Mouse (Mus musculus) CD4-positive, CD25-positive, alpha-beta regulatory T cell, adult 2 months (primary cell): ENCODE data around the gene Lgals3bp.
A peak's percentile ranks its signal among the peaks of the same experiment; 100 is the strongest.

Experiments
- DNase-seq: peaks from one replicate; pipeline ENCODE4 v3.0.0-alpha.2; 2012; ENCODE audit warnings: low read depth, low spot score

The Lgals3bp gene

DNA sequence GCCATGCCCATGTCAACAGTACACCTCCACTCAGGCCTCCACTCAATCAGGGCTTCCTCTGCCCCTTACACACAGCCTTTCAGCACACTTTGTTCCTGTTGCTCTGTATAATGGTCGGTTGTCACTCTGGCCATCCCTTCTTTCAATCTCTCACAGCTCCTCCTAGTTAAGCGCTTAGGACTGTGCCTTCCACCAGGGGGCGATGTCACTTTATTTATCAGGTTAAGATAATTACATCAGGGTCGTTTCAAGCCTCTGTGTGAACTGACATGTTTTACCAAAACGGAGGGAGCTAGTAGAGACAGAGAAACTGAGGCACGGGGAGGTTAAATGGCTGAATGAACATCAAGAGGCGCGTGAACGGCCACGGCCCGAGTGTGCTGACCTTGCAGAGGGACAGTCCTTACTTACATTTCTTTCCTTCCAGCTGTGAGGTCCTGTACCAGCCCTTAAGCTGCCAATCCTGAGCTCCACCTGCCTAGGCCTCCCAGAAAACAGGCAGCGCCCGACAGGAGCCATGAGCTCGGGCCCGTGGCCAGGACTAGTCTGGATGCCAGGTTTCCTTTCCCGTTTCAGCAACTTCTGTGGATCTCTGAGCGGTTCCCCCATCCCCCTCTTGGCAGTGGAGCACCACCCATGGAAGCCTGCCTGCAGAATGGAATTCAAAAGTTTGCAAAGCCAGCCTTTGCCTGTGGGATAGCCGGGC lies 21.5 kb upstream of the Lgals3bp start:
- peak; percentile 86 for DNase-seq

DNA sequence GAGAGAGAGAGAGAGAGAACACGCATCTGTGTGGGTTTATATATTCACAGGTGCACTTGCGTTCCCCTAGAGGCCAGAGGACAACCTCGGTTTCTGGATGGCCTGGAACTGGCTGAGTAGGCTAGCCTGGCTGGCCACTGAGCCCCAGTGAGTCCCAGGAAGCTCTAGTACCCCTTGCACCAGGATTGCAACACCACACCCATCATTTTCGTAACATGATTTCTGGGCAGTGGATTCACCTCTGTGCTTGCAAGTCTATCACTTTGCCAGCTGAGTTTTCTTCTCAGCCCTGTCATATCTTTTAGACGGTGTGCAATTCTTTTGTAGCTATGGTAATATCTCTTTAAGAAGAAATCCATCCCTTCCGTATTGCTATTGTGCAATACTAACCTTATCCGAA lies 18.4 kb upstream of the Lgals3bp start:
- no peak for DNase-seq

DNA sequence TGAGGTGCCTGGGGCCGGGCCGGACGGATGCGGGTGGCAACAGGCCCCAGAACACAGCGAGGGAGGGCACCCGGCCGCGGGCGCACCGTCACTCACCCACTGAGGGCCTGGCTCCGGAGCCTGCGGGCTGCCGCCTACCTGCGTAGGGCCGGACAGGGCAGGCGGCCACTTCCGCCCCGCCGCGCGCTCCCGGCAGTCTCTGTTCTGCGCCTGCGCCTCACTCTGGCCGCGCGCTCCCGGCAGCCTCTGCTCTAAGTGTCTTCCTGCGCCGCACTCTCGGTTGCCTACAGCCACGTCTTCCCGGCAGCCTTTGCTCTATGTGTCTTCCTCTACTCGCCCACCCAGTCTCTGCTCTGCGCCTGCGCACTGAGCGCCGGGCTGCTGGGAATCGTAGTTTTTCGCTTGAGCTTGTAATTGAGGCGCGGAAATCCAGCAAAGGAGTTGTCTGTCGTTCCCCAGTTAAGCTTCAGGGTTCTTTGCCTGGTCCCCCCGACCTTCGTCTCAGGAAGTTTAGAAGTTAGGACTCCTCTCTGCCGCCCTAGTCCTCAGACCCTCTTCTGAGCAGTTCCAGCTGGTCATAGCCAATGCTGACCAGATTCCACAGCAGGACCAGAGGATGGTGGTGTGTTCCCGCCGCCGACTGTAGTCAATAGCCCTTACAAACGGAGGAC lies 17.1 kb upstream of the Lgals3bp start, which contains the start of gene Cant1:
Gene Cant1, minus strand, starts transcription at position 253 of the 671 bp plus-strand sequence.
- DNase-seq, result peak; percentile 99

DNA sequence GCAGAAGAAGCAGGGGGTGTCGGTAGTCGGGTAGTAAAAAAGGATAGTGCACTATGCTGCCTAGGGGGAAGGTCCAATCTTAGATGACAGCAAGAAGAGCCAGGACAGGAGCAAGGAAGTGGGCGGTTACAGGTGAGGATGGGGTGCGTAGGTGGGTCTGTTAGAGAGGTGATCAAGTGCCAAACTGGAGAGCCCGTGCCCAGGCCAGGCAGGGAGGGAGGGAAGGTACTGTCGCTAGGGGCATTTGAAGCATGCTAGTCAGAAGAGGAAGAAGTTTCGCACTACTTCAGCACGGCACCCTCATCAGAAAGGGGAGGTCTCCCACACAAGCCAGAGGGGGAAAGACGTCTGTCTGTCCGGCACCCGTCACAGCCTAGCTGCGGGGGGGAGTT lies 16.5 kb upstream of the Lgals3bp start:
- DNase-seq, result no peak

DNA sequence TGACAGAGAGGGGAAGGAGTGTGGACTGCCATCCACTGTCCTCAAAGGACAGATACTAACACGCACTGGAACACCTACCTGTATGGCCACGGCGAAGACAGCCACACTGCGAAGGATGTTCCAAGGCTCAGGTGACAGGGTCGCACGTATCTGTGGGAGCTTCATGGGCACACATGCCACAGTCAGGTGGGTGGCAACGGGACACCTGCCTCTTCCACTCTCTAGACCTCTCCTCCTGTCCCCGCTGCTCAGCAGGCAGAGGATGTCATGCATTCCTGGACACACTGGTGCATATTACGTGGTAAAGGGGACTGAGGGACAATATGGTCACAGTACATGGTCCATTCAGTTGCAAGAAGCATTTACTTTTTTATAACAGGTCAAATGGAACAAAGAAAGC lies 15.6 kb upstream of the Lgals3bp start:
- DNase-seq, result no peak

DNA sequence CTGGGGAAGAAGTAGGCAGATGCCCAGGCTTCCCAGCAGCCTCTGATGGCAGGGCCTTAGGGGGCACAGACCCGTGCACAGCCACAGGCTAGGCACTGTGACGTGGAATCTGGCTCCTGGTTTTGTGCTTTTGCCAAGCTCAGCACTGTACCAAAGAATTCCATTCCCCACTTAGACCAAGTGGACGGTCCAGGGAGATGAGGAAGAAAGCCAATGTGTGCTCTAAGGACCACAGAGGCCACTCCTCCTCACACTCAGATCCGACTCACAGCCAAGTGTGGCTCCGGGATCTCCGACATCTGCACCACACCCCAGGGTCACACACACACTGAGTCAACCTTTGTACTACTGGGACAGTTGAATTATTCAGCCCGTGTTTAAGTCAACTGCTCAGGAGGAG lies 14.2 kb upstream of the Lgals3bp start:
- no peak for DNase-seq

DNA sequence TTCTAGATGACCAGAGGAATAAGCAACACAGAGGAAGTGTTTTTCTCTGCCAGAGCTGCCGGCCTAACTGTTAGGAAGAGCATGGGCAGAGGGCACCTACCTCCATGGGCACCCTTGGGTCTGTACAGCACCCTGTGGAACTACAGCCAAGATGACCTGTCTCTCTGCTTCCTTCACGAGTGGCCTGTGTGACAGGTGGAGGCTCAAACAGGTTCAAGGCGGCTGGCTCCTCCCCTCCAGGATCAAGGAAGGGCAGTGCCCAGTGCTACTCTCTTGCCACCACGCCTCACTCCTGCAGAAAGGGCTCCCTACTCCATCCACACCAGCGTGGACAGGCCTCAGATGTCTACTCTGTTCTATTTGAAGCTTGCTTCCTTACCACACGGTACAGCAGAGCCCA lies 13.7 kb upstream of the Lgals3bp start:
- no peak for DNase-seq

DNA sequence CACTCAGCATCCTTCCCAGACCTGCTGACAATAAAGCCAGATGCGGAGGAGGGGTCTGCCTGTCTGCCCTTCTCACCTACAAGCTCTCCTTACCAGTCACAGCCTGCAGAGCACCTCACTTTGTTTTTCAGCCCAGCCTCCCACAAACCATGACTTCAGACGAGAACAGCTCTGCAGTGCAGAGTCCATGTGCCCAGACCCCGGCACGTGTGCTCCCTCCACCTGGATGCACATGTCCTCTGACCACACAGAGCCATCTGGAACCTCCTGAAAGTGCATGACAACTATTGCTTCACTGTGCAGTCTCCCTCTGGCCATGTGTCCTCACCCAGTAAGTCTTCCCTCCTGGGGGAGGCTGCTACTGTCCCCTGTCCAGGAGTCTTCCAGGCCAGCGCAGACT lies 12.4 kb upstream of the Lgals3bp start:
- DNase-seq, result no peak

DNA sequence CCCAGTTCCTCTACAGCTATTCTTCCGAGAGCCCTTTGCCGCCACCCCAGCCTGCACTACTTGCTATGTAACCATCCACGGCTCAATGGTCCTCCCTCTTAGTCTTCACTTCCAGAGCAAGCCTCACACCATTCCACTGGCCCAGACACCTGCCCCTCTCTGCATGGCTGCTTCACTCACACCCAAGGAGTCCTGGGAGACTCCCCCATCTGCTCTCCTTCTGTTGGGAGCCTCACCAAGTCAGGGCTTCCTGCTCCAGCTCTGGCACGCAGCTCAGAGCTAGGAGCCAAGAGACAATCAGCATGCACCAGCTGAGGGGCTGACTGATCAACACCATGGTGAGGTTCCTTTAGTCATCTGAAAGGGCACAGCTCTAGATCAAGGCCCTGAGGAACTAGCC lies 11.2 kb upstream of the Lgals3bp start:
- no peak for DNase-seq

DNA sequence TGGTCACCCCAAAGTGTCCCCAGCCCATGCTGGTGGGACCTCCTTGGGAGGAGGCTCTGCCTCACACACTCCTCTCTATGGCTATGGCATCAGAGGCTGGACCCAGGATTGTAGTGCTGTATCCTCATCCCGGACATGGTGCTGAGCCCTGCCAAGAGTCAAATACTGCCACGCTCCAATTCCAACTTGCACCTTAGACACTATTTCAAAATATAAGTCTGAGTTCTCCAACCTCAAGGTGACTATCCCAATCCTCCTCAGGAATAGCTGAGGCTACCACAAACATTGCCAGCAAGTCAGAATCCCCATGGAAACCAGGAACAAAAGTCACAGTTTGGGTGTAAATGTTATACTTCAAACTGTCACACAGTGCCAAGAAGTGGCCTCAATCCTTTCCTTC lies 10.7 kb upstream of the Lgals3bp start:
- DNase-seq, result no peak

DNA sequence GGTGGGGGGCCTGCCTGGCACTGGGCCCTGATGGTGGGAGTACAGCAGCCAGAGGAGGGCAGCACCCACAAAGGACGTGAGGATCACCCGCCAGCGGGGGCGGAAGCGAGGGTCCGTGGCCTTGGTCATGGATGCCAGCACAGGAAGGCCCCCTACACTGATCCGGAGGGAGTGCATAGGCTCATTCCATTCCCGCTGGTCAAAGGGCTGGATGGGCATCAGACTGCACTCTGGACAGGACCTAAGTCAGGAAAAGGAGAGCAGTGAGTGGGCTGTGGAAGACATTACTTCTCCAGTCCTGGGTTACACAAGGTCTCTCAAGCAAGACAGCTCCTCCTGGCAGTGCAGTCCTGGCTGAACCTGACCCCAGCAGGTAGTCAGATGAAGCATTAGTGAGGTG lies 9.4 kb upstream of the Lgals3bp start:
- no peak for DNase-seq

DNA sequence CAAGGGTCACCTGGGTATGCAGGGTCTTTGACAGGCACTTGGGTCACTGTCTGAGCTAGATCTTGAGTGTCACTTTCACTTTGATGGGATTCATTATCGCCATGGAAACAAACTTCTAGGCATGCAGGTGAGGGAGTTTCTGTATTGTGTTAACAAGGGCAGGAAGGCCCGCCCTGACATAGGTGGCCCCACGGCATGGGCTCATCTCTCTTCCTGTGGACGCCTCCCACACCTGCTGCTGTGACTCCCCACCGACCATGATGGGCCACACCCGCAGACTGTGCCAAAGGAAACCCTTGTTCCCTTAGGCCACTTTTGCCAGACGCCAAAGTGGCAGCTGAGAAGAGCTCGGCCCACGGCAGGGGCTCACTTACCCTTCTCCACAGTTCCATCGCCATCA lies 8.6 kb upstream of the Lgals3bp start:
- DNase-seq, result no peak

DNA sequence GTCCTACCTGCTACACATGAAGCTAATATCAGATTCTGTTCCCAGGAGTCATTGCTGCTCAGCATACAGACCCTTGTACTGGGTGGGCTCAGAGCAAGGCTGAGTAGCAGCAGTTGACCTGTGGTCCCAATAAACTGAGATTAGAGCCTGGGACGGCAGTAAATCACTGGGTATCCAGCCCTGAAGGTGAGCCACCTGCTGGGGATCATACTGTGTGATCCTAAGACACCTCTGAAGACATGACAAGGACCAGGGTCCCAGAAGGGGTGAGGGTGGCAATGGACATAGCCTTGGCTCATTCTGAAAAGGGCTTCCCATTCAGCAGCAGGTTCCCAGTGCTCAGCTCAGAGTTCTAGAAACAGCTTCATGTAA lies 8.2 kb upstream of the Lgals3bp start:
- no peak for DNase-seq

DNA sequence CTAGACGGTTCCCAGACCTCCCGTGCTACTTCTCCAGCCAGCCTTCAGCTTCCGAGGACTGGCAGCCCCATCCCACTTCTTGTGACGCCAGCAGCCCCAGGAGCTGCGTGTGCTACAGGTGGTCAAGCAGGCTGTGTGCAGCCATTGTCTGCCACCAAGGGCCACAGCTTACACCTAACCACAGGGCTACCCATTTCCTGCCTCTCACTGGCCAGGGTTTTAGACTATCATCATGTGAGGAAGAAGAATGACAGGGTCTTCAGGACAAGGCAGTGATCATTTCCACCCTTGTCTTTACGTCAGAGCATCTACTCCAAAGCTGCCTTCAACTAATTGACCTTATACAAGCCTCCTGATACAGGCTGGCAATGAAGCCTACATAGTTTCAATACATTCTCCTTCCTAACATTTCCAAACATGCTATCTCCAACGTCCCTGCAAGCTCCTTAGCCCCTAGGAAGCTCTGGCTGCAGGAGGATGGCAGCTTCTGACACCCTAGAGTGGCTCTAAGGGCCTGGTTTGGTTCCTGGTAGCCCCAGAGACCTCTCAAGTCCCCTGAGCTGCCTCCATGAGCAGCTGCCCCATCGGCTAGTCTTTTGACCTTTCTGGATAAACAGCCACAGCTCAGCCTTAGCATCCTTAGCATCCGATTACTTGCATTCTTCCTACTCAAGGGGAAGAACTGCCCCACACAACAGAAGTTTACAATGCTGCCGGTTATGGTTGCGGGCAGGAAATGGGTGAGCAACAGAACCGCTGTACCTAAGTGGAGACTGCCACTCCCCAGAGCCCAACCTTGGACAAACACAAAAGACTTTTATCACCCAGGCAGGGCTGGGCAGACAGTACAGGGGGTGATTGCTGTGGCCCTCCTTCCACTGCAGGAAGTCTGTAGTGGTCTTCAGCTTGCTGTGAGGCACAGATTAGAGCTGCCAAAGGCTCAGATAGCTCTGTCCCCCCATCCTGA lies 7.5 kb upstream of the Lgals3bp start:
- DNase-seq, result no peak

DNA sequence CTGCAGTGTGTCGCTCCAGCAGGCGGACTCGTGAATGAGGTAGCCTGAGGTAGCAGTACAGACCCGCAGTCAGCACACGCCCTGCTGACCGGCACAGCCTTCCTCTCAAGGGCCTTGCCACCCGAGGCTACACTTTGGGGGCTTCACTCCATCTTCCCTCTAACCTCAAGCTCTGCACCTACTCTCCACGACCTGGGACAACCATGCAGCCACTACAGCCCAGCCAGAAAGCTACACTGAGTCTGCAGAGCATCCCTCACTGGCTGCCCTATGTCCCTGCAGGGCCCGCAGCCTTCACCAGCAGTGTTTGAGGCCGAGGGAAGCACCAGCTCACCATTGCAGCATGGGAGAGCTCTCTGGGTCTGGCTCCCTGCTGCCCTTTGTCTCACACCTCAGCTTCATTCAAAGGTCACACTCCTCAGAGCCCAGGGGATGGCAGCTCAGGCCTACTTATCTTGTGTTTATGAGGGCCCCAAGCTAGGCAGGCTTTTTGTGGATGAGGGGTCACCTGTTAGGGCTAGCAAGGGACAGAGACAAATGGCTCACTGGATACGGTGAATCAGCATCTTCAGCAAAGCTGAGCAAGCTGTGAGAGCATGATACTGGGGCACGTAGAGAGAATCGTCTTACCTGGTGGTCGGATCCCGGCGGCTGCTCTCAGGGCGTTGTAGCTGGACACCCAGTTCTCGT lies 6.3 kb upstream of the Lgals3bp start:
- no peak for DNase-seq

DNA sequence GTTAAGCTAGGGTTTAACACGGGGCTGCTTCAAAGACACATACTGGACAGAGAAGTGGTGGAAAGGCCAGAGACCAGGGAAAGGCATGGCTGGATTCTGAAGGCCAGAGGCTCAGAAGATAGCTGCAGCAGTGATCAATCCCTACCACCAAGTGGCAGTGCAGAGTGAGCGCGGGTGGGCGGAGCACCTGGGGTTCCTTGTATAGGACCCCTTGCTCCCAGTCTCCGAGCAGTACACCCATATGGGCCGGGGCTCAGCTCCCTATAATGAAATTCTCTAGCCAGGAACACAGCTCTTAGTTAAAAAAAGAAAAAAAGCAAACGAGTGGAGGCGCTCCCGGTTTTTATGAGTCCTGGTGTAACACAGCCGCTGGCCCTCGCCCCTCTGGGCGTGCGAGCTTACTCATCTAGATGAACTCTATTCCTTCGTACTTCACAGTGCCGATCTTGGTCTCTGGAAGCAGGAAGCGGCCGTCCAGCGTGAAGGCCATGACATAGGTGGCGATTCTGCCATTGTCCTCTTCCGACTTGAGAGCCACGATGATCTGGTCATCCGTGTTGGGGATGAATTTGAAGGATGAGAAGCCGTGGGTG lies 5.5 kb upstream of the Lgals3bp start:
- DNase-seq, result no peak

DNA sequence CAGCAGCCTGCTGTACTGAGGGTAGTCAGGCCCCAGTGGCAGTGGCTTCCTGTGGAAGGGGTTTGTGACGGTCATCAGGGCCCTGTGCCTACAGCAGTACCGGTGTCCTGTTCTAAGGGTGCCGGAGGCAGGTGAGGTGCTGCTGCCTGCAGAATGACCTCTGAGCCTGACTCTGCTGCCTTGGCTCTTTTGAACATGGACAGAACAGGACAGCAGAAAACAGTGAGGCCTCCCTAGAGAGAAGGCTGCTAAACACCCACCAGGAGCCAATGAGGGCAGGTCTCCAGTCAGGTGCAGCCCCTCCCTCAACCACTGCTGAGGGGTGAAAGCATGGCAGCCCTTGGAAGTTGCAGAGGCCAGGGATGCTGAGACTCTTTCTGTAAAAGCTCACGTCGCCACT lies 4.6 kb upstream of the Lgals3bp start:
- no peak for DNase-seq

DNA sequence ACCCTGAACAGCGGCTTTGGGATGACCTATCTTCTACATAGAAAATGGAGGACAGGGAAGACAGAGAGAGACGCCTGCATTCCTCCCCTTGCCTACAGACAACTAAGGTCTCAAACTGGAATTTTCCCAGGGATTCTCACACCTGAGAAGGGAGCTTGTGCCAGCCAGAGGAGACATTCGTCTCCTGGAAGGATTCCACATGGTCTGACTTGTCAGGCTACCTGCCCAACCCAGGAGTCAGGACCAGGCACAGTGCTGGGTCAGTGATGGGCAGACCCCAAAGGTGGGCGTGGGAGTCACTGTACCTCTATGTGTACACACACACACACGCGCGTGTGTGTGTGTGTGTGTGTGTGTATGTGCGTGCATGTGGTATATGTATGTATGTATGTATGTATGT lies 3.4 kb upstream of the Lgals3bp start:
- no peak for DNase-seq

DNA sequence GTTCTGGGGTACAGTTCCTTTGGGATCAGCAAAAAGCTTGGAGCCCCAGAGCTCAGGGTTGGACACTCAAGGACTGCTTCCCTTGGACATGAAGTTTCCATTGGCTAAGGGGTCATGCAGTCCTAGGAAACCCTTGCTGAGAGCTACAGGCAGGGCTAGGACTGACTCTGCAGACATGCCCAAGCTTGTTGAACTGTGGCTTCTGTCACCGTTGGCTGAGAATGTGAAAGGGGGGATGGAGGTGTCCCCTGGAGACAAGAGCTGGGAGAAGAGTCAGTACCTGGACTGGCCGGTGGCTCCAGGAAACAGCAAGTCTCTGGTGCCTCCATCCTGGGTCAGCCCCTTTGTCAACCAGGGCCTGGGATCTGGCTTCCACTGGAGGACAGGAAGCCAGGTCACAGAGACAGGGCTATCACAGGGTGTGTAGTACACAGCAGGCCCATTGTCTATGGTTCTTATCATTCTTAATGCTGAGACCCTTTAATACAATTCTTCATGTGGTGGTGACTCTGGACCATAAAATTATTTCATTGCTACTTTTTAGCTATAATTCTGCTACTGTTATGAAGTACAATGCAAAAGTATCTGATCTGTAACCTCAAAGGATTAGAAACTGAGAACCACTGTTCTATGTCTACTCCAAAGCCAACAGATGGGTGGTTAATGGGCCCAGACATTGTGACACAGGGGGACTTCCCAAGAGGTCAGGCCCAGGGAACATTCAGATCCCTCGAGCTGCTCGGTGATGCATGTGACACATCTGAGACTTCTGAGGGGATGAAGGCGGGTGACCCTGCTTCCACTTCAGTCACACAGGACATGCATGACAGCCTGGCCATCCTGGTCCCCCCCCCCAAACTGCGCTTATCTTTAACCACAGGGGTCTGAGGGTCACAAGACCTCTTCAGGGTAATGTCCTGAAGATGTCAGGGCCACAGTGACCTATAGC lies 2.3 kb upstream of the Lgals3bp start:
- no peak for DNase-seq

DNA sequence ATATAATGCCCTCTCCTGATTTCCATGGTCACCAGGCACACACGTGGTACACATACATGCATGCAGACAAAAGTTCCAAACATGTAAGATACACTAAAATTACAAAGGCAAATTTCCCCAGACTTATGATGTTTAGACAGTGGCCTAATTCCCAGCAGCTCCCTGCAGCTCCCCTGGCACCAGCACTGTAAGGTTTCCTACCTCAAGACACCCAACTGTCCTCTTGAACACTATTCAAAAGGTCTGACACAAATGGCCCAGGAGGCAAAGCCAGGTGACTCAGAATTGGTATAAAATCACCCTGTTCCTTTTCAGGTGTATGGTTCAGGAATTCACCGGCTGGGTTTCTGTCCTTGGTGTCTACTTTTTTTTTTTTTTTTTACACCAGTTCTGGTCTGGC lies 1.3 kb upstream of the Lgals3bp start:
- DNase-seq, result no peak
